Mouse (Mus musculus) olfactory bulb, adult 2 months (tissue): Measurements from ENCODE around the gene Unc5b.

Source experiments
- CTCF ChIP-seq: fragments of 200-500 bp; IDR thresholded peaks from 2 replicates; pipeline ENCODE4 v1.5.1; 2012; ENCODE audit warnings: low read depth, mild to moderate bottlenecking, low read length, moderate library complexity; ENCODE audit not compliant: insufficient read depth
- POLR2A ChIP-seq: fragments of 200-500 bp; IDR thresholded peaks from 2 replicates; pipeline ENCODE4 v1.6.1; 2012; ENCODE audit warnings: mild to moderate bottlenecking, low read depth, low read length, moderate library complexity; ENCODE audit not compliant: insufficient read depth

- TF ChIP-seq CTCF = no peak
- TF ChIP-seq POLR2A = no peak
Observed at GRCm38 (mm10) chr10:60775473-60775872, 55.9 kb downstream of the Unc5b start.
